Mouse (Mus musculus): ENCODE measurements around the gene Hist1h2bq. TPM values are rescaled to one million over a fixed set of nuclear protein-coding genes. Genes with fewer than 3 reads are reported as not detected.
A peak's percentile ranks its signal among the peaks of the same experiment; 100 is the strongest.
"Not testable (repeated sequence)": the region's sequence is repeated elsewhere in the genome, so short reads cannot be mapped to it uniquely, and the experiment has no call there.

The Hist1h2bq gene
- polyA plus RNA-seq, 1 experiment from 2014 or later, result 19.9 TPM

- not testable (repeated sequence) for DNase-seq (ENCODE audit: low spot score); H3K9me3 ChIP-seq (ENCODE audit: control insufficient read depth, low read length); H3K27me3 ChIP-seq (replicated peaks; ENCODE audit: control insufficient read depth, insufficient read depth, low read length); H3K4me2 ChIP-seq (ENCODE audit: low read length); H3K36me3 ChIP-seq (ENCODE audit: control insufficient read depth, insufficient read depth, low read length); H3K27ac ChIP-seq (ENCODE audit: low read depth); H3K4me1 ChIP-seq (replicated peaks; ENCODE audit: control insufficient read depth, insufficient read depth, low read length); ATAC-seq (replicated peaks; ENCODE audit: low FRiP score, low TSS enrichment, low read depth); H3K4me3 ChIP-seq (ENCODE audit: low read depth, low read length); H3K9ac ChIP-seq (ENCODE audit: low read length)
Measured at GRCm38 (mm10) chr13:21797163-21797562, 12.8 kb downstream of the Hist1h2bq start.

- Histone ChIP-seq H3K4me1 (replicated peaks; ENCODE audit: control insufficient read depth, insufficient read depth, low read length) (peaks cover 4% of the 10 kb centered on the region; the same call in 1 of the 2 replicates), H3K9me3 (ENCODE audit: control insufficient read depth, low read length) (no peaks in the 10 kb centered on the region), H3K9ac (ENCODE audit: low read length) (no peak overlapping the region), H3K36me3 (ENCODE audit: control insufficient read depth, insufficient read depth, low read length) (no peaks in the 10 kb centered on the region), H3K4me3 (ENCODE audit: low read depth, low read length) (no peak overlapping the region), H3K27ac (ENCODE audit: low read depth) (no peak overlapping the region), H3K4me2 (ENCODE audit: low read length) (no peak overlapping the region), H3K27me3 (replicated peaks; ENCODE audit: control insufficient read depth, insufficient read depth, low read length) (no peaks in the 10 kb centered on the region)
- ATAC-seq (replicated peaks; ENCODE audit: low FRiP score, low TSS enrichment, low read depth) (no peak), DNase-seq (ENCODE audit: low spot score) (no peak)
- 90% methylated on average over 7 of the region's 7 CpGs for WGBS
Measured at GRCm38 (mm10) chr13:21795584-21795983, 14.4 kb downstream of the Hist1h2bq start.

GRCm38 (mm10) chr13:21790601-21791283, 19.3 kb downstream of the Hist1h2bq start:
- ATAC-seq (replicated peaks; ENCODE audit: low FRiP score, low TSS enrichment, low read depth), result no peak

GRCm38 (mm10) chr13:21789925-21790324, 20.1 kb downstream of the Hist1h2bq start:
- Histone ChIP-seq H3K4me2 (ENCODE audit: low read length) (no peak overlapping the region), H3K27me3 (replicated peaks; ENCODE audit: control insufficient read depth, insufficient read depth, low read length) (no peaks in the 10 kb centered on the region), H3K9ac (ENCODE audit: low read length) (no peak overlapping the region), H3K9me3 (ENCODE audit: control insufficient read depth, low read length) (no peaks in the 10 kb centered on the region), H3K36me3 (ENCODE audit: control insufficient read depth, insufficient read depth, low read length) (no peaks in the 10 kb centered on the region), H3K4me3 (ENCODE audit: low read depth, low read length) (no peak overlapping the region), H3K4me1 (replicated peaks; ENCODE audit: control insufficient read depth, insufficient read depth, low read length) (peaks cover 24% of the 10 kb centered on the region), H3K27ac (ENCODE audit: low read depth) (no peak overlapping the region)
- WGBS, result 38% methylated on average over 6 of the region's 6 CpGs
- ATAC-seq (replicated peaks; ENCODE audit: low FRiP score, low TSS enrichment, low read depth) (no peak), DNase-seq (ENCODE audit: low spot score) (peak; percentile 50)

More at GRCm38 (mm10) chr13:21790601-21791283, 19.3 kb downstream of the Hist1h2bq start:
- Histone ChIP-seq H3K4me2 (ENCODE audit: low read length) (peak overlapping the region; percentile 51), H3K4me3 (ENCODE audit: low read depth, low read length) (peak overlapping the region; percentile 16), H3K4me1 (replicated peaks; ENCODE audit: control insufficient read depth, insufficient read depth, low read length) (peaks cover 21% of the 10 kb centered on the region), H3K36me3 (ENCODE audit: control insufficient read depth, insufficient read depth, low read length) (no peaks in the 10 kb centered on the region), H3K9ac (ENCODE audit: low read length) (peak overlapping the region; percentile 34), H3K27me3 (replicated peaks; ENCODE audit: control insufficient read depth, insufficient read depth, low read length) (no peaks in the 10 kb centered on the region), H3K9me3 (ENCODE audit: control insufficient read depth, low read length) (no peaks in the 10 kb centered on the region), H3K27ac (ENCODE audit: low read depth) (peak overlapping the region; percentile 44; the same call in 1 of the 2 replicates)
- WGBS, result 8% methylated on average over 17 of the region's 18 CpGs
- DNase-seq (ENCODE audit: low spot score), result peak; percentile 68

- DNase-seq (ENCODE audit: low spot score), result peak; percentile 51
- WGBS, result 24% methylated on average over 14 of the region's 21 CpGs
- H3K9ac ChIP-seq (ENCODE audit: low read length), result peak overlapping the region; percentile 47
Measured at GRCm38 (mm10) chr13:21787760-21788593, 22.0 kb downstream of the Hist1h2bq start.

GRCm38 (mm10) chr13:21786899-21787629, 22.9 kb downstream of the Hist1h2bq start, which contains the start of the genes Hist1h2an and Hist1h2bp:
Gene Hist1h2an (minus strand): TSS chr13:21787218.
Gene Hist1h2bp (plus strand): TSS chr13:21787461.
- WGBS, result 0% methylated on average over 35 of the region's 63 CpGs
- H3K9me3 ChIP-seq (ENCODE audit: control insufficient read depth, low read length); H3K36me3 ChIP-seq (ENCODE audit: control insufficient read depth, insufficient read depth, low read length); H3K27me3 ChIP-seq (replicated peaks; ENCODE audit: control insufficient read depth, insufficient read depth, low read length): not testable (repeated sequence)
- Histone ChIP-seq H3K4me3 (ENCODE audit: low read depth, low read length) (peak within 1 kb of the TSS; percentile 36), H3K27ac (ENCODE audit: low read depth) (peak within 1 kb of the TSS; percentile 88), H3K4me2 (ENCODE audit: low read length) (peak within 1 kb of the TSS; percentile 55), H3K4me1 (replicated peaks; ENCODE audit: control insufficient read depth, insufficient read depth, low read length) (peaks cover 31% of the 10 kb centered on the region), H3K9ac (ENCODE audit: low read length) (peak within 1 kb of the TSS; percentile 63)
- ATAC-seq (replicated peaks; ENCODE audit: low FRiP score, low TSS enrichment, low read depth) (peak; percentile 94), DNase-seq (ENCODE audit: low spot score) (peak; percentile 93)

More at GRCm38 (mm10) chr13:21787760-21788593, 22.0 kb downstream of the Hist1h2bq start:
- no peak; the same call in 1 of the 2 replicates for ATAC-seq (replicated peaks; ENCODE audit: low FRiP score, low TSS enrichment, low read depth)
- Histone ChIP-seq H3K36me3 (ENCODE audit: control insufficient read depth, insufficient read depth, low read length) (no peaks in the 10 kb centered on the region), H3K4me3 (ENCODE audit: low read depth, low read length) (peak overlapping the region; percentile 21), H3K9me3 (ENCODE audit: control insufficient read depth, low read length) (no peaks in the 10 kb centered on the region), H3K4me2 (ENCODE audit: low read length) (peak overlapping the region; percentile 55), H3K4me1 (replicated peaks; ENCODE audit: control insufficient read depth, insufficient read depth, low read length) (peaks cover 31% of the 10 kb centered on the region), H3K27ac (ENCODE audit: low read depth) (peak overlapping the region; percentile 88), H3K27me3 (replicated peaks; ENCODE audit: control insufficient read depth, insufficient read depth, low read length) (no peaks in the 10 kb centered on the region)

- peak overlapping the region; percentile 55 for H3K4me2 ChIP-seq (ENCODE audit: low read length)
- peaks cover 31% of the 10 kb centered on the region for H3K4me1 ChIP-seq (replicated peaks; ENCODE audit: control insufficient read depth, insufficient read depth, low read length)
- H3K4me3 ChIP-seq (ENCODE audit: low read depth, low read length), result peak overlapping the region; percentile 36
- no peaks in the 10 kb centered on the region for H3K9me3 ChIP-seq (ENCODE audit: control insufficient read depth, low read length)
- peak overlapping the region; percentile 63 for H3K9ac ChIP-seq (ENCODE audit: low read length)
- no peak for ATAC-seq (replicated peaks; ENCODE audit: low FRiP score, low TSS enrichment, low read depth)
- 4% methylated on average over 8 of the region's 8 CpGs for WGBS
- peak overlapping the region; percentile 88 for H3K27ac ChIP-seq (ENCODE audit: low read depth)
- H3K27me3 ChIP-seq (replicated peaks; ENCODE audit: control insufficient read depth, insufficient read depth, low read length), result no peaks in the 10 kb centered on the region
- no peaks in the 10 kb centered on the region for H3K36me3 ChIP-seq (ENCODE audit: control insufficient read depth, insufficient read depth, low read length)
- DNase-seq (ENCODE audit: low spot score), result peak; percentile 65
Measured at GRCm38 (mm10) chr13:21786189-21786898, 23.7 kb downstream of the Hist1h2bq start.

- Histone ChIP-seq H3K36me3 (ENCODE audit: control insufficient read depth, insufficient read depth, low read length) (no peaks in the 10 kb centered on the region), H3K27me3 (replicated peaks; ENCODE audit: control insufficient read depth, insufficient read depth, low read length) (no peaks in the 10 kb centered on the region), H3K4me1 (replicated peaks; ENCODE audit: control insufficient read depth, insufficient read depth, low read length) (peaks cover 25% of the 10 kb centered on the region), H3K27ac (ENCODE audit: low read depth) (peak overlapping the region; percentile 92), H3K9ac (ENCODE audit: low read length) (peak overlapping the region; percentile 54), H3K9me3 (ENCODE audit: control insufficient read depth, low read length) (no peaks in the 10 kb centered on the region), H3K4me3 (ENCODE audit: low read depth, low read length) (no peak overlapping the region), H3K4me2 (ENCODE audit: low read length) (peak overlapping the region; percentile 61)
- 26% methylated on average over 6 of the region's 6 CpGs for WGBS
- DNase-seq (ENCODE audit: low spot score) (no peak), ATAC-seq (replicated peaks; ENCODE audit: low FRiP score, low TSS enrichment, low read depth) (no peak)
Measured at GRCm38 (mm10) chr13:21784311-21784710, 25.7 kb downstream of the Hist1h2bq start.

All from intestine, embryonic 14.5 days (tissue).